Mouse (Mus musculus) neutrophil, adult 5-6 weeks (primary cell): Measurements from ENCODE around the gene Ecsit. TPM values are rescaled to one million over a fixed set of nuclear protein-coding genes. Genes with fewer than 3 reads are reported as not detected.

Source experiments
- ATAC-seq: fragments of 151-379, 151-347 bp; 2 replicates; pipeline ENCODE4 v1.8.0; 2017; ENCODE audit warnings: mild to moderate bottlenecking, moderate TSS enrichment; ENCODE audit not compliant: insufficient number of reproducible peaks, poor library complexity, low FRiP score, severe bottlenecking; ENCODE audit errors: extremely low read depth
- total RNA-seq: library from RNA; stranded (forward); fragments of 200-1000 nt; gene quantifications from 2 replicates; pipeline ENCODE4 v1.2.3, GENCODE M21; 2017

The Ecsit gene
- total RNA-seq, 1 experiment from 2014 or later = 10.1 TPM

GRCm38 (mm10) chr9:22056303-22056910 is 28.8 kb downstream of the Ecsit start:
- ATAC-seq = no peak

- no peak for ATAC-seq
Measured at GRCm38 (mm10) chr9:22055713-22056112, 29.5 kb downstream of the Ecsit start.

GRCm38 (mm10) chr9:22054411-22055076 is 30.7 kb downstream of the Ecsit start:
- ATAC-seq = peak; percentile 55; the same call in 1 of the 2 replicates

GRCm38 (mm10) chr9:22053657-22054056 is 31.6 kb downstream of the Ecsit start:
- ATAC-seq = no peak

- no peak for ATAC-seq
Measured at GRCm38 (mm10) chr9:22051958-22052254, 33.3 kb downstream of the Ecsit start, which contains the start of gene Elavl3. Elavl3 (minus strand) TSS chr9:22052023.

- ATAC-seq = no peak
Measured at GRCm38 (mm10) chr9:22051161-22051957, 33.9 kb downstream of the Ecsit start.

GRCm38 (mm10) chr9:22050351-22050889 is 34.8 kb downstream of the Ecsit start:
- ATAC-seq = no peak

- no peak for ATAC-seq
Measured at GRCm38 (mm10) chr9:22049721-22050270, 35.4 kb downstream of the Ecsit start.

- no peak for ATAC-seq
Measured at GRCm38 (mm10) chr9:22049315-22049714, 35.9 kb downstream of the Ecsit start.

GRCm38 (mm10) chr9:22047329-22047728 is 37.9 kb downstream of the Ecsit start:
- ATAC-seq = no peak

GRCm38 (mm10) chr9:22041832-22042231 is 43.4 kb downstream of the Ecsit start:
- ATAC-seq = no peak

GRCm38 (mm10) chr9:22037826-22038225 is 47.4 kb downstream of the Ecsit start:
- no peak for ATAC-seq

- ATAC-seq = no peak
Measured at GRCm38 (mm10) chr9:22035300-22036044, 49.8 kb downstream of the Ecsit start.

- no peak for ATAC-seq
Measured at GRCm38 (mm10) chr9:22030386-22030785, 54.9 kb downstream of the Ecsit start.

- ATAC-seq = no peak
Measured at GRCm38 (mm10) chr9:22028467-22028866, 56.8 kb downstream of the Ecsit start.

- ATAC-seq = no peak
Measured at GRCm38 (mm10) chr9:22024592-22024991, 60.6 kb downstream of the Ecsit start.
